Mouse (Mus musculus) central nervous system, embryonic 11.5 days (tissue): ENCODE data around the gene Olfr108. TPM values are rescaled to one million over a fixed set of nuclear protein-coding genes. Genes with fewer than 3 reads are reported as not detected.

Source experiments
- polyA plus RNA-seq: library from polyadenylated mRNA; depleted of rRNA; stranded (reverse); fragments of >200 nt; gene quantifications from 2 replicates; pipeline ENCODE4 v1.2.3, GENCODE M21; 2012; rRNA removed

Gene Olfr108
- polyA plus RNA-seq = not detected in 2 replicates

GRCm38 (mm10) chr17:37445180-37445579, at the start of gene Olfr108:
Olfr108 (plus strand) TSS chr17:37445480.

GRCm38 (mm10) chr17:37398926-37399325, 46.4 kb upstream of the Olfr108 start, which contains the start of gene Olfr107:
Olfr107 (plus strand) TSS chr17:37399226.

GRCm38 (mm10) chr17:37458616-37459015, 13.3 kb downstream of the Olfr108 start, which contains the start of gene Olfr109:
Olfr109 (plus strand) TSS chr17:37458916.

DNA sequence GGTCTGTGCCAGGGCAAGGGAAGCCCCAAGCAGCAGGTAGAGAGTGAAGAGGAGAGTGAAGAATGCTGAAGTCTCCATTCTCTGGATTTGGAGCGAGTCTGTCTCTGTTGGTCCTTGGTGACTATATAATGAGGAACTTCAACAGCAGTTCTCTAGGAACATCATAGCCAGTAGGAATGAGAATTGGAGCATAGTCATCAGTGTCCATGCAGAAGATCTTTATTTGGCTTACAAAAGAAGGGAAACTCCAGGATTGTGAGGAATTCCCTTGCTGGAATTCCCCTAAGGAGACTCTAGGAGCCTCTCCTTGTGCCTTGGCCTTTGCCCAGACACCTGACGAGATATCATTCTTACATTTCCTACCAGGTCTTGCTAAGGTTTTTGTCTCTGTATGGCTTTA, 38.2 kb downstream of the Olfr108 start, which contains the start of gene H2-M2:
H2-M2 (minus strand) TSS at position 101 of the 400 bp plus-strand sequence.

GRCm38 (mm10) chr17:37491930-37492518, 46.7 kb downstream of the Olfr108 start, which contains the start of gene Olfr110:
Olfr110 (plus strand) TSS chr17:37492468.

Other genes starting within 250 kb of the Olfr108 start
- gene Olfr94, start 244.5 kb upstream of the Olfr108 start, polyA plus RNA-seq = not detected in 2 replicates
- not detected in 2 replicates for gene Olfr95, start 232.4 kb upstream of the Olfr108 start, polyA plus RNA-seq
- gene Olfr96, start 225.3 kb upstream of the Olfr108 start, polyA plus RNA-seq = not detected in 2 replicates
- gene Olfr97, start 208.2 kb upstream of the Olfr108 start, polyA plus RNA-seq = not detected in 2 replicates
- not detected in 2 replicates for gene Olfr98, start 181.7 kb upstream of the Olfr108 start, polyA plus RNA-seq
- gene H2-M3, start 175.3 kb upstream of the Olfr108 start, polyA plus RNA-seq = 0.97 and 1.1 TPM in 2 replicates
- gene Olfr99, start 162.0 kb upstream of the Olfr108 start, polyA plus RNA-seq = not detected in 2 replicates
- not detected in 2 replicates for gene Olfr101, start 141.2 kb upstream of the Olfr108 start, polyA plus RNA-seq
- gene Olfr102, start 128.4 kb upstream of the Olfr108 start, polyA plus RNA-seq = not detected in 2 replicates
- not detected in 2 replicates for gene Olfr103, start 105.8 kb upstream of the Olfr108 start, polyA plus RNA-seq
- not detected in 2 replicates for gene Olfr104-ps, start 85.9 kb upstream of the Olfr108 start, polyA plus RNA-seq
- gene Olfr105-ps, start 66.4 kb upstream of the Olfr108 start, polyA plus RNA-seq = not detected in 2 replicates
- not detected in 2 replicates for gene Olfr106-ps, start 55.1 kb upstream of the Olfr108 start, polyA plus RNA-seq
- gene Olfr107, start 46.3 kb upstream of the Olfr108 start, polyA plus RNA-seq = not detected in 2 replicates
- not detected in 2 replicates for gene Olfr109, start 13.4 kb downstream of the Olfr108 start, polyA plus RNA-seq
- not detected in 2 replicates for gene H2-M2, start 38.1 kb downstream of the Olfr108 start, polyA plus RNA-seq
- gene Olfr110, start 47.0 kb downstream of the Olfr108 start, polyA plus RNA-seq = not detected in 2 replicates
- 0.04 and 0.10 TPM in 2 replicates for gene Olfr111, start 62.5 kb downstream of the Olfr108 start, polyA plus RNA-seq
- gene Olfr112, start 124.0 kb downstream of the Olfr108 start, polyA plus RNA-seq = not detected in 2 replicates
- not detected in 2 replicates for gene Olfr113, start 132.2 kb downstream of the Olfr108 start, polyA plus RNA-seq
- not detected in 2 replicates for gene Olfr114, start 147.3 kb downstream of the Olfr108 start, polyA plus RNA-seq
- not detected in 2 replicates for gene Olfr115, start 181.6 kb downstream of the Olfr108 start, polyA plus RNA-seq
- gene Olfr116, start 181.7 kb downstream of the Olfr108 start, polyA plus RNA-seq = not detected in 2 replicates
- not detected in 2 replicates for gene Olfr117, start 218.3 kb downstream of the Olfr108 start, polyA plus RNA-seq
- not detected in 2 replicates for gene Olfr118, start 221.5 kb downstream of the Olfr108 start, polyA plus RNA-seq